Mouse (Mus musculus) spleen, adult 2 months (tissue): ENCODE data around the gene Zp1.

Experiments
- CTCF ChIP-seq: fragments of 200-500 bp; IDR thresholded peaks from 2 replicates; pipeline ENCODE4 v1.5.1; 2011; ENCODE audit warnings: mild to moderate bottlenecking, inconsistent platforms; ENCODE audit not compliant: insufficient read depth, insufficient read length, insufficient replicate concordance; ENCODE audit errors: extremely low read depth
- POLR2A ChIP-seq: fragments of 200-500 bp; IDR thresholded peaks from 2 replicates; pipeline ENCODE4 v1.6.1; 2011; ENCODE audit warnings: low read depth, low read length, inconsistent platforms

- TF ChIP-seq POLR2A (no peak), CTCF (no peak)
Measured at GRCm38 (mm10) chr19:10869886-10870527, 50.4 kb downstream of the Zp1 start, which contains the start of gene Tmem132a.
